In genomic region chr10:63429380-63429779, GRCm38 (mm10) we compare ENCODE assay signal across 8 mouse cellular contexts. TPM values are rescaled to one million over a fixed set of nuclear protein-coding genes. Genes with fewer than 3 reads are reported as not detected.
DNase-seq lines count a peak whose midpoint lies in the region; ATAC-seq and TF ChIP-seq lines count a peak whose summit lies in the region.

No protein-coding gene starts in this region.

- peak; percentile 71; the same call in 1 of the 2 replicates for TF ChIP-seq POLR2A in bone marrow, adult 2 months (IDR thresholded peaks at IDR 0.05; ENCODE audit: borderline replicate concordance, control insufficient read depth, low read depth, low read length)
- no peak for TF ChIP-seq POLR2A in limb, embryonic 14.5 days (IDR thresholded peaks at IDR 0.05; ENCODE audit: borderline replicate concordance, extremely low read depth, insufficient read depth, insufficient read length)

- H3K36me3 ChIP-seq in embryonic facial prominence, embryonic 15.5 days = no peaks in the 10 kb centered on the region
- no peaks in the 10 kb centered on the region for H3K36me3 ChIP-seq in limb, embryonic 14.5 days (ENCODE audit: control insufficient read depth, insufficient read depth, low read length)
- H3K36me3 ChIP-seq in midbrain, postnatal 0 days (ENCODE audit: insufficient read depth, low read length) = no peaks in the 10 kb centered on the region

- WGBS in bone marrow, adult 2 months = 0% methylated on average over 34 of the region's 34 CpGs
- WGBS in embryonic facial prominence, embryonic 15.5 days = under 1% methylated on average over 34 of the region's 34 CpGs
- WGBS in limb, embryonic 14.5 days = 0% methylated on average over 34 of the region's 34 CpGs
- under 1% methylated on average over 34 of the region's 34 CpGs for WGBS in midbrain, postnatal 0 days

- no peaks in the 10 kb centered on the region for H3K9me3 ChIP-seq in embryonic facial prominence, embryonic 15.5 days (replicated peaks)
- no peaks in the 10 kb centered on the region for H3K9me3 ChIP-seq in limb, embryonic 14.5 days (ENCODE audit: control insufficient read depth, low read length)
- H3K9me3 ChIP-seq in midbrain, postnatal 0 days (ENCODE audit: low read length) = no peaks in the 10 kb centered on the region

- no peaks in the 10 kb centered on the region for H3K27me3 ChIP-seq in embryonic facial prominence, embryonic 15.5 days
- H3K27me3 ChIP-seq in limb, embryonic 14.5 days (ENCODE audit: control insufficient read depth, insufficient read depth, low read length) = no peaks in the 10 kb centered on the region
- H3K27me3 ChIP-seq in midbrain, postnatal 0 days (ENCODE audit: insufficient read depth, low read length) = no peaks in the 10 kb centered on the region

- peak overlapping the region; percentile 87 for H3K4me3 ChIP-seq in bone marrow, adult 2 months (replicated peaks; ENCODE audit: control insufficient read depth, low read depth, low read length)
- H3K4me3 ChIP-seq in embryonic facial prominence, embryonic 15.5 days (replicated peaks) = peak overlapping the region; percentile 82
- H3K4me3 ChIP-seq in limb, embryonic 14.5 days (replicated peaks; ENCODE audit: low read length) = peak overlapping the region; percentile 82
- H3K4me3 ChIP-seq in midbrain, postnatal 0 days (ENCODE audit: low read depth, low read length) = peak overlapping the region; percentile 75

- H3K4me2 ChIP-seq in embryonic facial prominence, embryonic 15.5 days (replicated peaks) = peak overlapping the region; percentile 77
- H3K4me2 ChIP-seq in limb, embryonic 14.5 days (replicated peaks; ENCODE audit: low read depth, low read length, severe bottlenecking) = peak overlapping the region; percentile 74
- H3K4me2 ChIP-seq in midbrain, postnatal 0 days (ENCODE audit: low read depth, low read length, poor library complexity, severe bottlenecking) = peak overlapping the region; percentile 57

- ATAC-seq in embryonic facial prominence, embryonic 15.5 days (ENCODE audit: insufficient number of reproducible peaks, low FRiP score, low TSS enrichment, low read depth) = peak; percentile 94
- peak; percentile 93 for ATAC-seq in limb, embryonic 14.5 days (ENCODE audit: low FRiP score, low read depth)
- peak; percentile 93 for ATAC-seq in midbrain, postnatal 0 days (ENCODE audit: low FRiP score)

- peak overlapping the region; percentile 49 for H3K9ac ChIP-seq in embryonic facial prominence, embryonic 15.5 days
- H3K9ac ChIP-seq in limb, embryonic 14.5 days (ENCODE audit: low read depth, low read length, severe bottlenecking) = peak overlapping the region; percentile 74
- H3K9ac ChIP-seq in midbrain, postnatal 0 days (replicated peaks; ENCODE audit: low read length, poor library complexity, severe bottlenecking) = peak overlapping the region; percentile 64

- no peaks in the 10 kb centered on the region for H3K4me1 ChIP-seq in bone marrow, adult 2 months (ENCODE audit: control insufficient read depth, insufficient read depth, low read length)
- peaks cover 9% of the 10 kb centered on the region; the same call in 1 of the 2 replicates for H3K4me1 ChIP-seq in embryonic facial prominence, embryonic 15.5 days
- H3K4me1 ChIP-seq in limb, embryonic 14.5 days (ENCODE audit: control insufficient read depth, insufficient read depth, low read length) = no peaks in the 10 kb centered on the region
- H3K4me1 ChIP-seq in midbrain, postnatal 0 days (ENCODE audit: insufficient read depth, low read length) = no peaks in the 10 kb centered on the region

- peak; percentile 96 for DNase-seq in 416B (ENCODE audit: low read depth)
- DNase-seq in heart, adult 8-10 months (ENCODE audit: low spot score) = peak; percentile 99
- peak; percentile 99 for DNase-seq in kidney, adult 9 months
- DNase-seq in limb, embryonic 14.5 days (ENCODE audit: low spot score) = peak; percentile 88
- DNase-seq in midbrain, postnatal 0 days (ENCODE audit: low spot score) = peak; percentile 95
- peak; percentile 100 for DNase-seq in spleen, postnatal 14 days (ENCODE audit: low spot score in 2 of 2)

- peak; percentile 6; the same call in 1 of the 2 replicates for TF ChIP-seq CTCF in bone marrow, adult 2 months (IDR thresholded peaks at IDR 0.05; ENCODE audit: control insufficient read depth, insufficient read depth, low read length)
- no peak for TF ChIP-seq CTCF in midbrain, postnatal 0 days (IDR thresholded peaks at IDR 0.05)

- peak overlapping the region; percentile 61 for H3K27ac ChIP-seq in bone marrow, adult 2 months (ENCODE audit: control insufficient read depth, insufficient read depth, low read depth, low read length, poor library complexity)
- peak overlapping the region; percentile 82 for H3K27ac ChIP-seq in embryonic facial prominence, embryonic 15.5 days (replicated peaks)
- peak overlapping the region; percentile 84 for H3K27ac ChIP-seq in limb, embryonic 14.5 days (replicated peaks; ENCODE audit: low read depth, low read length)
- H3K27ac ChIP-seq in midbrain, postnatal 0 days (ENCODE audit: low read depth, low read length) = peak overlapping the region; percentile 68

RNA-seq across cellular contexts. Expression of gene Ctnna3, which starts 0.5 kb away (rescaled TPM):
- 1.2 TPM in 1 of 2 replicates, not detected in the other for polyA plus RNA-seq in bone marrow, adult 2 months (2011; ENCODE audit: insufficient read depth, insufficient read length, low replicate concordance, missing spikeins)
- polyA plus RNA-seq in embryonic facial prominence, embryonic 15.5 days (2015; fragmentation: Nextera tagmentation; extraction: Ambion mirVana) = 0.92 and 1.4 TPM in 2 replicates
- total RNA-seq in heart, adult 8-10 months (2022) = 10 to 100 TPM; 52.0 to 66.8 (median 54.9) TPM
- 0.73 and 0.89 TPM in 2 replicates for polyA plus RNA-seq in limb, embryonic 14.5 days (2012; rRNA removed)
- 0.51 and 0.78 TPM in 2 replicates for polyA plus RNA-seq in limb, embryonic 14.5 days (2014; fragmentation: Nextera tagmentation; extraction: Ambion mirVana)
- 1.0 TPM in 2 replicates for total RNA-seq in midbrain, postnatal 0 days (2014; rRNA removed)
- 0.44 and 0.63 TPM in 2 replicates for polyA plus RNA-seq in midbrain, postnatal 0 days (2015; fragmentation: Nextera tagmentation; extraction: Ambion mirVana)

RNA-seq across cellular contexts. Expression of gene Gm7075, which starts 7.8 kb away (rescaled TPM):
- not detected in 2 replicates for polyA plus RNA-seq in bone marrow, adult 2 months (2011; ENCODE audit: insufficient read depth, insufficient read length, low replicate concordance, missing spikeins)
- polyA plus RNA-seq in embryonic facial prominence, embryonic 15.5 days (2015; fragmentation: Nextera tagmentation; extraction: Ambion mirVana) = not detected in 2 replicates
- not detected for total RNA-seq in heart, adult 8-10 months (2022)
- polyA plus RNA-seq in limb, embryonic 14.5 days (2012; rRNA removed) = 0.21 TPM in 1 of 2 replicates, not detected in the other
- polyA plus RNA-seq in limb, embryonic 14.5 days (2014; fragmentation: Nextera tagmentation; extraction: Ambion mirVana) = not detected in 2 replicates
- total RNA-seq in midbrain, postnatal 0 days (2014; rRNA removed) = not detected in 2 replicates
- polyA plus RNA-seq in midbrain, postnatal 0 days (2015; fragmentation: Nextera tagmentation; extraction: Ambion mirVana) = not detected in 2 replicates

RNA-seq across cellular contexts. Expression of gene Dnajc12, which starts 47.1 kb away (rescaled TPM):
- 0.97 and 1.9 TPM in 2 replicates for polyA plus RNA-seq in bone marrow, adult 2 months (2011; ENCODE audit: insufficient read depth, insufficient read length, low replicate concordance, missing spikeins)
- polyA plus RNA-seq in embryonic facial prominence, embryonic 15.5 days (2015; fragmentation: Nextera tagmentation; extraction: Ambion mirVana) = 11.4 and 12.8 TPM in 2 replicates
- total RNA-seq in heart, adult 8-10 months (2022) = 10 to 100 TPM; 14.6 to 19.2 (median 19.0) TPM
- 4.0 and 9.1 TPM in 2 replicates for polyA plus RNA-seq in limb, embryonic 14.5 days (2012; rRNA removed)
- 9.2 and 11.0 TPM in 2 replicates for polyA plus RNA-seq in limb, embryonic 14.5 days (2014; fragmentation: Nextera tagmentation; extraction: Ambion mirVana)
- 12.8 and 14.1 TPM in 2 replicates for total RNA-seq in midbrain, postnatal 0 days (2014; rRNA removed)
- polyA plus RNA-seq in midbrain, postnatal 0 days (2015; fragmentation: Nextera tagmentation; extraction: Ambion mirVana) = 25.5 and 29.1 TPM in 2 replicates

RNA-seq across cellular contexts. Expression of gene Sirt1, which starts 47.9 kb away (rescaled TPM):
- polyA plus RNA-seq in bone marrow, adult 2 months (2011; ENCODE audit: insufficient read depth, insufficient read length, low replicate concordance, missing spikeins) = 11.9 and 19.4 TPM in 2 replicates
- polyA plus RNA-seq in embryonic facial prominence, embryonic 15.5 days (2015; fragmentation: Nextera tagmentation; extraction: Ambion mirVana) = 4.5 and 5.6 TPM in 2 replicates
- total RNA-seq in heart, adult 8-10 months (2022) = 10 to 100 TPM in 2 of 4 experiments, 1 to 10 TPM in 2; 9.3 to 12.3 (median 10.7) TPM
- 17.0 and 19.4 TPM in 2 replicates for polyA plus RNA-seq in limb, embryonic 14.5 days (2012; rRNA removed)
- polyA plus RNA-seq in limb, embryonic 14.5 days (2014; fragmentation: Nextera tagmentation; extraction: Ambion mirVana) = 9.6 and 11.3 TPM in 2 replicates
- 23.3 and 23.7 TPM in 2 replicates for total RNA-seq in midbrain, postnatal 0 days (2014; rRNA removed)
- 2.6 and 3.5 TPM in 2 replicates for polyA plus RNA-seq in midbrain, postnatal 0 days (2015; fragmentation: Nextera tagmentation; extraction: Ambion mirVana)

Comparison
In these comparisons a context has a peak if more than half of its experiments do, and no peak if none do; other contexts are left out.
1. Peak in every context shown above with its lines: DNase-seq, ATAC-seq, H3K4me3 ChIP-seq and H3K27ac ChIP-seq.